ENCODE assay signal across 9 mouse cellular contexts in the genomic region with DNA sequence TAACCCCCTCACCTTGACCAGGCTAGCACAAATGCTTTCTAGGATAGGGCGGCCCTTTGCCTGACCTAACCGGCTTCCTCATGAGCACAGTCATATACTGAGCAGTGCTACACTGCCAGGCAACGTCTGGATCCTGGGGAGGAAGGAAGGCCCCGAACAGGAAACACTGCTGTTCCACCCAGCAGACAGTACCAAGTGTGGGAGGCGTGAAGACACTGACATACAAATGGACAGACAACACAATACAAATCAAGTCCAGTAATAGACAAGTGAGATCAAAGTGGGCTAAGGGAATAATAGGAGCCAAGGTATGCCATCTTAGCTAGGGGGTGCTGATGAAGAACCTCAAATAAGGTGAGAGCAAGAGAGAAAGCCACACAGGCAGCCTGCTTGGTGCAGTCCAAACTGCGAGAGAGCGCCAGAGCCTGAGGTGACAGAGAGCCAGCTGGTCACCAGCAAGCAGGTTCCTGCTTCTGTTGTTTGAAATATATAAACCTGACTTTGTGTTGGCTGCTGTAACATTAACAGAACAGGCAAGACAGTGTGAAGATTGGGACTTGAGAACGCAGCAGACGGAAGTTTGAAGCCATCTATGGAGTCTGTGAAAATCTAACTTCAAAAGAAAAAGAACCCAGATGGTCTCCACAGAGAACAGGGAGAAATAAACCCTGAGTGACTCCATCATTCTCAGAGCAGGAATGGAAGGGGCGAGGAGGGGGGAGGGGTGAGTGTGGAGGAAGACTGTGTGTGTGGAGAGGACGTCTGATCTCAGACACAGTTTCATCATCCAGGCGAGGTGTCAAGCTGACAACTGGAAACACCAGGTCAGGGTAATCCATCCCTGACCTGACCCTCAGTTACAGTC. TPM values are rescaled to one million over a fixed set of nuclear protein-coding genes. Genes with fewer than 3 reads are reported as not detected.
DNase-seq lines count a peak whose midpoint lies in the region; ATAC-seq lines count a peak whose summit lies in the region.
"Had no signal": no experiment of that assay in that cellular context is flagged by ENCODE, and none has a peak within 500 bp of the region (broad histone marks: within the 10 kb centered on the region; RNA-seq: fewer than 3 reads in every experiment).

No protein-coding gene starts in this region.

- DNase-seq in frontal cortex, postnatal 10 days (ENCODE audit: low spot score in 2 of 2): no peak
- DNase-seq in heart, adult 9 months (ENCODE audit: low spot score in 2 of 2): peak; percentile 21 to 31
- peak; percentile 76 for DNase-seq in thymus, postnatal 0 days (ENCODE audit: low spot score)
- DNase-seq in right cerebral cortex, postnatal 36 days (ENCODE audit: low spot score in 2 of 2): no peak
- no peak for DNase-seq in layer of hippocampus, adult 8-10 months (ENCODE audit: low spot score in 2 of 2)

- WGBS in liver, embryonic 12.5 days (ENCODE audit: insufficient replicate concordance): 49% methylated on average over 12 of the region's 12 CpGs

- peaks cover 24% of the 10 kb centered on the region for H3K4me1 ChIP-seq in liver, embryonic 12.5 days
- H3K4me1 ChIP-seq: embryonic facial prominence, embryonic 13.5 days had no signal

- H3K9me3 ChIP-seq in liver, embryonic 12.5 days (replicated peaks): no peaks in the 10 kb centered on the region
- H3K9me3 ChIP-seq: embryonic facial prominence, embryonic 13.5 days had no signal

- no peak overlapping the region for H3K4me3 ChIP-seq in liver, embryonic 12.5 days
- H3K4me3 ChIP-seq: embryonic facial prominence, embryonic 13.5 days had no signal

- H3K36me3 ChIP-seq in liver, embryonic 12.5 days: peaks cover 84% of the 10 kb centered on the region

- peak overlapping the region; percentile 45; the same call in 1 of the 2 replicates for H3K27ac ChIP-seq in liver, embryonic 12.5 days
- H3K27ac ChIP-seq: embryonic facial prominence, embryonic 13.5 days had no signal

- peak; percentile 71 for ATAC-seq in frontal cortex, adult (ENCODE audit: low TSS enrichment)
- peak; percentile 93 for ATAC-seq in CD4-positive, CD25-positive, alpha-beta regulatory T cell, adult 4 months
- peak; percentile 60; the same call in 1 of the 2 replicates for ATAC-seq in liver, embryonic 12.5 days

- no peaks in the 10 kb centered on the region for H3K27me3 ChIP-seq in liver, embryonic 12.5 days (replicated peaks)
- H3K27me3 ChIP-seq: embryonic facial prominence, embryonic 13.5 days had no signal

- H3K9ac ChIP-seq in liver, embryonic 12.5 days: no peak overlapping the region
- H3K9ac ChIP-seq: embryonic facial prominence, embryonic 13.5 days had no signal

- peak overlapping the region; percentile 6; the same call in 1 of the 2 replicates for H3K4me2 ChIP-seq in liver, embryonic 12.5 days
- H3K4me2 ChIP-seq: embryonic facial prominence, embryonic 13.5 days had no signal

RNA-seq across cellular contexts. Expression of a gene that starts 28.6 kb away (rescaled TPM):
- not detected for polyA plus RNA-seq in CD4-positive, CD25-positive, alpha-beta regulatory T cell, adult 4 months (2017; shearing (Covaris generic))
- polyA plus RNA-seq in liver, embryonic 12.5 days (2016; fragmentation: Nextera tagmentation; extraction: Ambion mirVana): 0.06 and 0.07 TPM in 2 replicates
- polyA plus RNA-seq in thymus, postnatal 0 days (2015; fragmentation: Nextera tagmentation; extraction: Ambion mirVana): 0.09 and 0.12 TPM in 2 replicates
- under 1 TPM; 0.20 to 0.59 (median 0.29) TPM for total RNA-seq in layer of hippocampus, adult 8-10 months (2022)

Comparison
In these comparisons a context has a peak if more than half of its experiments do, and no peak if none do; other contexts are left out.
1. DNase-seq: peak in heart, adult 9 months (2 of 2) and thymus, postnatal 0 days (single experiment); none in frontal cortex, postnatal 10 days (0 of 2), right cerebral cortex, postnatal 36 days (0 of 2) and layer of hippocampus, adult 8-10 months (0 of 2).
2. Peak in every context shown above with its lines, with median percentiles within 50 percentile points of each other: ATAC-seq.